Mouse (Mus musculus): ENCODE data around the gene Eci1. TPM values are rescaled to one million over a fixed set of nuclear protein-coding genes. Genes with fewer than 3 reads are reported as not detected.

Gene Eci1
- polyA plus RNA-seq, 1 experiment from 2014 or later: 96.4 TPM

DNA sequence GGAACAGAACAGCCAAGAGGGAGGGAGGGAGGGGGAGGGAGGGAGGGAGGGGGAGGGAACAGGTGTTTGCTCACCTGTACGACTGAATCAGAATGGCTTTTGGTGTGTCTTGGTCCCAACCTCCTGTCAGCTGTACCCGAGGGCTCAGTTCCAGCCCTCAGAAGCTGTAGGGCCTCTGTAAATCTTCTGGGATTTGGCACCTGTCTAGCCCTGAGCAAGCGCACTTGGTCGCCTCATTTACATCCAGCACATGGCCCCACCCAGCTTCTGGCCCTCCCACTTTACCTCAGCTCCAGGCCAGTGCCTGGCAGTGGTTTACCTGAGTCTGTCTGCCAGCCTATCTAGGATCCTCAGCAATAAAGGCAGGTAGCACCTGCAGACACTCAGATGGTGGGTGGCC, 32.9 kb upstream of the Eci1 start:
- H3K4me1 ChIP-seq (replicated peaks; ENCODE audit: control insufficient read depth, insufficient read depth, low read length): no peaks in the 10 kb centered on the region
- 19% methylated on average over 4 of the region's 4 CpGs for WGBS
- no peak overlapping the region for H3K9ac ChIP-seq (ENCODE audit: low read depth, low read length)
- no peak overlapping the region for H3K27ac ChIP-seq (ENCODE audit: low read depth, low read length)
- no peak for TF ChIP-seq CTCF (IDR thresholded peaks at IDR 0.05; ENCODE audit: low read depth)
- peaks cover 5% of the 10 kb centered on the region; the same call in 1 of the 2 replicates for H3K36me3 ChIP-seq (ENCODE audit: control insufficient read depth, insufficient read depth)
- H3K4me2 ChIP-seq (replicated peaks; ENCODE audit: low read depth): no peak overlapping the region
- H3K27me3 ChIP-seq (replicated peaks; ENCODE audit: control insufficient read depth, insufficient read depth, low read length): no peaks in the 10 kb centered on the region
- no peak overlapping the region for H3K4me3 ChIP-seq (ENCODE audit: low read depth, low read length)
- H3K9me3 ChIP-seq (ENCODE audit: control insufficient read depth): no peaks in the 10 kb centered on the region
- peak; percentile 83 for ATAC-seq

DNA sequence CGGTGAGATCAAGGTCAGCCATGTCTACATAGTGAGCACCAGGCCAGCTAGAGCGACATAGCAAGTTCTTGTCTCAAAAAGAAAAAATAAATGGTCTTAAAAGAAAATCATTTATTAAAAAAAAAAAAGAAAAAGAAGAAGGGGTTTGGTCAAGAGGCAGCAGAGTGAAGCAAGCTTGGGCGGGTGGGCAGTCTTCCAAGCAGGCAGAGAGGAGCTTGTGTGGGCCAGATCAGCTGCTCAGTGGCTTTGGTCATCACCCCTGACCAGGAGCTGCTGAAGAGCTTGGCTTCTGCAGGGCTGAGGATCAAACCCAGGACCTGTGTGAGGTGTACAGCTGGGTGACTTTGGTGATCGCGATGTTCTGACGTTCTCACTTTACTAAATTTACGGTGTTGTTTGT, 32.0 kb upstream of the Eci1 start:
- Histone ChIP-seq H3K27ac (ENCODE audit: low read depth, low read length) (no peak overlapping the region), H3K4me2 (replicated peaks; ENCODE audit: low read depth) (no peak overlapping the region), H3K4me3 (ENCODE audit: low read depth, low read length) (no peak overlapping the region), H3K4me1 (replicated peaks; ENCODE audit: control insufficient read depth, insufficient read depth, low read length) (no peaks in the 10 kb centered on the region), H3K9me3 (ENCODE audit: control insufficient read depth) (no peaks in the 10 kb centered on the region), H3K36me3 (ENCODE audit: control insufficient read depth, insufficient read depth) (peaks cover 14% of the 10 kb centered on the region; the same call in 1 of the 2 replicates), H3K27me3 (replicated peaks; ENCODE audit: control insufficient read depth, insufficient read depth, low read length) (no peaks in the 10 kb centered on the region), H3K9ac (ENCODE audit: low read depth, low read length) (no peak overlapping the region)
- no peak for ATAC-seq
- WGBS: 87% methylated on average over 7 of the region's 7 CpGs
- no peak for TF ChIP-seq CTCF (IDR thresholded peaks at IDR 0.05; ENCODE audit: low read depth)

DNA sequence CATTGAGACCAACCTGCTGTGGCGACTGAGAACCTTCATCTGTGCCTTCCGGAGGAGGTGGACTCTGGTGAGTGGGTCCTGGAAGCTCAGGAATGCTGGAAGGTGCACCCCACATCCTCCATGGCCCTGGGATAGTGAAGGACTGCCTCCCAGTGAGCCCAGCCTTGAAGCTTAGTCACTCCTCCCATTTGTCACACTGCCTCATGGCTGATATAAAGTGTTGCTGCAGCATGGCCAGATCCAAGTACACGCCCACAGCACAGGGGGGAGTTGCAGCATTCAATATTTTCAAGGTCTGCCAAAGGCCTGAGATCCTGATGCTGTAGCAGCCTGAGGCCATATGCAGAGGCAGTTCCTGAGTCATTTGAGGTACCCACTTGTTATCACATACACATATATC, 24.1 kb upstream of the Eci1 start:
- ATAC-seq: no peak

DNA sequence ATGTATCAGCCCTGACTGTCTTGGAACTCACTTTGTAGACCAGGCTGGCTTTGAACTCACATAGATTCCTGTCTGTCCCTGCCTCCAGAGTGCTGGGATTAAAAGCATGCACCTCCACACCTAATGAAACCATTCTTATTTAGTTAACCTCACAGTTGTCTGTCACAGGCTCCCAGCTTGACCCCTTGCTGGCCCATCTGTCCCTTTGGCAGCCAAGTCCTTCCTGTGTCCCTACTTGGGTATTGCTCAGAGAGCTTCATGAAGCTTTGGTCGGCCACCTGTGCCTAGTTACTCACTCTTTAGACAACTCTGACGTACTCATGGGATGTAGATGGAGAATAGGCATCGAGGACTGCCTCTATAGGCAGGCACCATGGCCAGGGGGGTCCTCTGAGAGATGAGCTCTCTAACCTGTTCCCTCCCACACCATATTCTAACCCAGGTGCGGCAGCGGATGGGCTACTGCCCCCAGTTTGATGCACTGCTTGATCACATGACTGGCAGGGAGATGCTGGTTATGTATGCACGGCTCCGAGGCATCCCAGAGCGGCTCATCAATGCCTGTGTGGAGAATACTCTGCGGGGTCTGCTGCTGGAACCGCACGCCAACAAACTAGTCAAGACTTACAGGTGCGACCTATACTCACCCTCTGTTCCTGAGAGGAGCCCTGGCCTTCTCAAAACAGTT, 19.2 kb upstream of the Eci1 start:
- no peak for TF ChIP-seq CTCF (IDR thresholded peaks at IDR 0.05; ENCODE audit: low read depth)
- no peak overlapping the region for H3K27ac ChIP-seq (ENCODE audit: low read depth, low read length)
- no peak overlapping the region for H3K4me2 ChIP-seq (replicated peaks; ENCODE audit: low read depth)

More for the DNA sequence above, 24.1 kb upstream of the Eci1 start:
- no peak overlapping the region for H3K4me2 ChIP-seq (replicated peaks; ENCODE audit: low read depth)
- H3K9me3 ChIP-seq (ENCODE audit: control insufficient read depth): no peaks in the 10 kb centered on the region
- 74% methylated on average over 3 of the region's 3 CpGs for WGBS
- no peak overlapping the region for H3K9ac ChIP-seq (ENCODE audit: low read depth, low read length)
- H3K4me1 ChIP-seq (replicated peaks; ENCODE audit: control insufficient read depth, insufficient read depth, low read length): no peaks in the 10 kb centered on the region
- no peak overlapping the region for H3K27ac ChIP-seq (ENCODE audit: low read depth, low read length)
- no peak overlapping the region for H3K4me3 ChIP-seq (ENCODE audit: low read depth, low read length)
- no peak for TF ChIP-seq CTCF (IDR thresholded peaks at IDR 0.05; ENCODE audit: low read depth)
- H3K27me3 ChIP-seq (replicated peaks; ENCODE audit: control insufficient read depth, insufficient read depth, low read length): no peaks in the 10 kb centered on the region
- peaks cover 69% of the 10 kb centered on the region for H3K36me3 ChIP-seq (ENCODE audit: control insufficient read depth, insufficient read depth)

DNA sequence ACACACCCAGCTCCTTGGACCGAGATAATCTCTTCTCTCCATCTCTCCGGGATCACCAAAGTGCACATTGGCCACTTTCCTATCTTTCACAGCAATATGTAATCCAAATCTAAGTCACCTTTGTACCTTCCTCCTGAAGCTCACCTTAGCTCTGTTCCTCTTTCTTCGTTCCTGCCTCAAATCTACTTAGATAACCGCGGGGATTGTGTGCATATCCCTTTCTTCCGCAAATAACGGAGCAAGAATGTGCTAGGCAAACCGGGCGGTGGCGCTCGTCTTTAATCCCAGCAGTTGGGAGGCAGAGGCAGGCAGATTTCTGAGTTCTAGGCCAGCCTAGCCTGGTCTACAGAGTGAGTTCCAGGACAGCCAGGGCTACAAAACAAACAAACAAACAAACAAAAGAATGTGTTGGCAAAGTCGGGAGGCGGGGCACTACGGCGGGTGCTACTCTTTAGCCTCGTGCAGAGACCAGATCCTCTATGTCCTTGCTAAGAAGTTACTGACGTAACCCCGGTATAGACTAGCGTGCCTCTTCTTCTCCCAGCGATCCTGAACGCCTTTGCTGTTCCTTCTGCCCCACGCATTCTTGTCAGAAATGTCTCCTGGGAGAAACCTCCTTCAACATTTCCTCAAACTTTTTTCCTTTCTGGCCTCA, 12.8 kb upstream of the Eci1 start:
- Histone ChIP-seq H3K4me1 (replicated peaks; ENCODE audit: control insufficient read depth, insufficient read depth, low read length) (0 out of 2 replicates have a peak, but pooled peaks cover 4% of the 10 kb centered on the region), H3K9me3 (ENCODE audit: control insufficient read depth) (no peaks in the 10 kb centered on the region), H3K9ac (ENCODE audit: low read depth, low read length) (peak overlapping the region; percentile 53), H3K27ac (ENCODE audit: low read depth, low read length) (peak overlapping the region; percentile 94), H3K4me2 (replicated peaks; ENCODE audit: low read depth) (peak overlapping the region; percentile 67), H3K4me3 (ENCODE audit: low read depth, low read length) (peak overlapping the region; percentile 85), H3K27me3 (replicated peaks; ENCODE audit: control insufficient read depth, insufficient read depth, low read length) (no peaks in the 10 kb centered on the region), H3K36me3 (ENCODE audit: control insufficient read depth, insufficient read depth) (peaks cover 29% of the 10 kb centered on the region)
- WGBS: 12% methylated on average over 22 of the region's 22 CpGs
- peak; percentile 40 for ATAC-seq
- TF ChIP-seq CTCF (IDR thresholded peaks at IDR 0.05; ENCODE audit: low read depth): peak; percentile 62

More for the DNA sequence above, 19.2 kb upstream of the Eci1 start:
- WGBS: 90% methylated on average over 12 of the region's 12 CpGs
- no peak for ATAC-seq
- H3K4me1 ChIP-seq (replicated peaks; ENCODE audit: control insufficient read depth, insufficient read depth, low read length): no peaks in the 10 kb centered on the region
- H3K36me3 ChIP-seq (ENCODE audit: control insufficient read depth, insufficient read depth): peaks cover 63% of the 10 kb centered on the region
- H3K4me3 ChIP-seq (ENCODE audit: low read depth, low read length): no peak overlapping the region
- H3K27me3 ChIP-seq (replicated peaks; ENCODE audit: control insufficient read depth, insufficient read depth, low read length): no peaks in the 10 kb centered on the region
- H3K9ac ChIP-seq (ENCODE audit: low read depth, low read length): no peak overlapping the region
- H3K9me3 ChIP-seq (ENCODE audit: control insufficient read depth): no peaks in the 10 kb centered on the region

DNA sequence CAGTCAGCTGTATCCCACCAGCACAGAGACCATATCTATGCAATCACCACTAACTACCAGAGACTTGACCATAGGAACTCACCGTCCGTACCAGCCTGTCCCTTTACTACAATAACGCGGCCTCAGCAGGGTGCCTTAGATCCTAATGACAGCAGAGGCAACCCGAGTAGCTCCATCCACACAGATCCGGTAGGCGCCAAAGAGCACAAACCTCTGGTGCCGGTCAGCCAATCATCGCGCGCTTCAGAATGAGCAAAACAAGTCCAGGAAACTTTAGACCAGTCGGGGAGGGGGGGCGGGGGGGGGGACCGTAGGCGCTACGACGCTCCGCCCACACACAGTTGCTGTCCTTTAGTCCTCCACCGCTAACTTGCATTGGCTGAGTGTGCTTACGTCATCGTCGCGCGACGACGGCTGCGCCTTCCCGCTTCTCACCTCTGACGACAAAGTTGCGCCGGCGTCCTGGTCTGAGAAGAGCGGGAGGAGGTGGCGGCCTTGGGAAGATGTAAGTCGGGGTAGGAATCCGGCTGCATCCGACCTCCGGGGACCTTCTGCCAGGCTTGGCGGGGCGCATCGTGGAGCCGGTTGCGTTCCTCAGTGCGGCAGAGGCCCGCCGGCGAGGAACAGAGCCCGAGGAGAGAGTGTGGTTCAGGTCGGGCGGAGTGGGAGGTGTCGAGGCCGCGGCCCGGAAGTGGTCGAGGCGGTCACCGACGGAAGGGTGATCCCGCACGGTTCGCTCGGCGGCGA, 12.0 kb upstream of the Eci1 start, which contains the start of gene Rnps1:
Gene Rnps1 (plus strand): TSS at position 336 of the 747 bp plus-strand sequence.
- Histone ChIP-seq H3K27me3 (replicated peaks; ENCODE audit: control insufficient read depth, insufficient read depth, low read length) (no peaks in the 10 kb centered on the region), H3K36me3 (ENCODE audit: control insufficient read depth, insufficient read depth) (peaks cover 29% of the 10 kb centered on the region), H3K9ac (ENCODE audit: low read depth, low read length) (peak within 1 kb of the TSS; percentile 93), H3K4me3 (ENCODE audit: low read depth, low read length) (peak within 1 kb of the TSS; percentile 85), H3K27ac (ENCODE audit: low read depth, low read length) (peak within 1 kb of the TSS; percentile 94), H3K9me3 (ENCODE audit: control insufficient read depth) (no peaks in the 10 kb centered on the region), H3K4me1 (replicated peaks; ENCODE audit: control insufficient read depth, insufficient read depth, low read length) (0 out of 2 replicates have a peak, but pooled peaks cover 4% of the 10 kb centered on the region), H3K4me2 (replicated peaks; ENCODE audit: low read depth) (peak within 1 kb of the TSS; percentile 67)
- under 1% methylated on average over 64 of the region's 64 CpGs for WGBS
- TF ChIP-seq CTCF (IDR thresholded peaks at IDR 0.05; ENCODE audit: low read depth): peak; percentile 34; the same call in 1 of the 2 replicates
- peak; percentile 91 for ATAC-seq
